Mouse (Mus musculus): Measurements from ENCODE around the gene Zfp536.

Zfp536 gene

DNA sequence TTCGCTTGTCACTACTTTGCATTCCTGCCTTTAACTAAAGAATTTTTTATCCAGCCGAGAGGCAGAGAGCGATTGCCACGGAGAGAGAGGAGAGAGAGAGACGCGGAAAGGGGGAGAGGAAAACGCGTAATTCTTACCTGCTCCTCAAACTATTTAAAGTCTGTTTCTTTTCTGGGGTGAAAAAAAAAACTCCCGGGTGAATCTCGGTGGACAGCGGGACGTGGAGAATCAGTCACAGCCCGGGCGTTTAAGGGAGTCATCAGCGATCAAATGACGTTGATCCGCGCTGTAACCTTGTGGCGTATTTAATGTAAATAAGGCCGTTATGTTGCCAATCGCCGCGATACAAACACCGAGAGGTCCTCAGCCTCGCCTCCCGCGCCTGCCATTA, at the start of gene Zfp536:
Zfp536 (minus strand) TSS at position 330 of the 391 bp plus-strand sequence.
- DNase-seq (ENCODE audit: low spot score), result no peak

DNA sequence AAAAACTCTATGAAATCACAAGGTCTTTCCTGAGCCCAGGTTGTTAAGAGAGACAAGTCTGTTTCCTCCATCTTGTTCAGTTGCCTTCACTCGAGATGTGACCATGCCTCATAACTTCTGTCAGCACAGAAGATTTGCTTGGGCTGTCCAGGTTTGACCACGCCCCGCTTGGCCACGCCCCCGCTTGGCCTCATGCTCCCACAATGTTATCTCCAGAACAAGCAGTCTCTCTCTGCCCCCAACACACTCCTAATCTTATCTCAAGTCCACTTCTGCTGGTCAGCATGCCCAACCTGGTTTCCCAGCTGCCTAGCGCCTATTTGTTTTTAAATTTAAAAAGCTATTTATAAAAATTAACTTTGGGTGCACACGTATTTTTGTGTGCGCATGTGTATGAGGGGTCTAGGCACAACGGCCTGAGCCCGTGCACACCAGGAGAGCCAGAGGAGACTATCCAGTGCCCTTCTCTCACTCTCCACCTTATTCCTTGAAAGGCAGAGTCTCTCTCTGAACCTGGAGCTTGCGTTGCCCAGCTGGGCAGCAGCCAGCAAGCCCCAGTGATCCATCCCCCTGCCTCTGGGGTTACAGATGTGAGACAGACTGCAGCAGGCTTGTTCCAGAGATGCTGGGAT, 47.3 kb upstream of the Zfp536 start:
- peak; percentile 53 for DNase-seq (ENCODE audit: low spot score)

DNA sequence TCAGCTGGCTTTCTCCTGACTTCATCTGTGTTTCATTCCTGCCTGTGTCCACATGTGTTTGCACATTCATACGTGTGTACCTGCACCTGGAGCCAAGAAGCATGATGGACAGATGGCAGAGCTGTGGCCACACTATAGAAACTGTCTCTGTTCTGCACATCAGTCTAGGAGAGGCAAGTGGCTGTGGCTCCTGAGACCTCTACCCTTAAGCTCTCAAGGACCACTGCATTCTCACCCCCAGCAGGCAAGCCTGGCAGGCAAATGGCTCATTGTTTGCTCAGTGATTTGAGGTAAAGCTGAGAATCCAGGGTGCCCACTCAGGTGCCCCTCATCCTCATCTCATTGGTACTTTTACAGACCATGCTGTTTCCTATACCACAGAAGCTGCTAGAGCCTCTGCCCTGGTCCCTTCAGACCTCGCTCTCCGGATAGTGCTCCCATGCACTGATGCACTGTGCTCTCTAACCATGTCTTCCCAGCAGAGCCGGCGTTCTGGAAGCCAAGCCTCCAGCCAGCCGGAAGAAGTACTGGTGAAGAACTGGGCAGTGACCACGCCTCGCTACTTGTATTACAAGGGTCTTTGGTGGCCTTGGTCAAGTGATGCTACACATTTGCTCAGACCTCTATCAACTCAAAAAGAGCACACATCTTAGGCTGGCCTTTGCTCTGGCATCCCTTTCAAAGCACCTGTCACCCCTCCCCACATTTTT, 45.3 kb upstream of the Zfp536 start:
- no peak for DNase-seq (ENCODE audit: low spot score)

DNA sequence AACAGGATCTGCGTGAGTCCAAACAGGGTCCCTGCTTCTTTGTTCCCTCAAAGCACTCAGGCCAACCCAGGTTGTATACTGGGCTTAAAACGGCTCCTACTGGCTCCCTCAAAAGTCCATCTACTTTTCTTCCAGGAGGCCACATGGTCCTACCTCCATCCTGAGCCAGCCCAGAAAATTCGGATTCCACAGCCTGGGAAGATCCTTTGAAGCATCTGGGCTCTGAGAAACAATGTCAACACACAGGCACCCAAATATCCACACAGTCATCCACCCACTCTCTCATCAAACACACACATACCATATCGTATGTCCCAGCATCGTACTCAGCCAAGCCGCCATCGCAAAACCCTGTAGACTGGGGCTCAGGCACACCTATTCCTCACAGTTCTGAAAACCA, 43.5 kb upstream of the Zfp536 start:
- DNase-seq (ENCODE audit: low spot score), result no peak

DNA sequence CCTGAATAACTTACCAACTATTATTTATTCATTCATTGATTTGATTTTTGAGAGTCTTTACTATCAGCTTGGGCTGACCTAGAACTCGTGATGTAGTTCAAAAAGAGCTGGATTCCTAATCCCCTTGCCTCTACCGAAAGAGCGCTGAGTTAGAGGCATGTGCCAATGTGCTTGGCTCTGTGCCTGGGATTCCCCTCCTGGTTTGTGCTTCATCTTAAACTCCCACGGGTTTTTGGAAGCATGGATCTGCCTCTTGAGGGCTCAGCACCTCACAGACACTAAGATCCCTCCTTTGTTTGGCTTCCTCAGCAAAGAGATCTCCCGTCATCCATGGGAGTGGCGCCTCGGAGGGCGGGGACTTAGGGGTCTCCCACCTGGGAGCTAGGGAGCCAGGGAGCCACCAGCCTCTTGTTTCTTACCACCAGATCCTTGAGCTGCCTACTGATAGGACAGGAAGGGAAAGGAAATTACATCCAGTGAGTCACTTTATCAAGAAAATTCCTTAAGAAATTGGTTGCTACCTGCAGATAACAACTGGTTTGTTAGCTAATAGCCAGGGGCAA, 41.5 kb upstream of the Zfp536 start:
- DNase-seq (ENCODE audit: low spot score), result no peak

DNA sequence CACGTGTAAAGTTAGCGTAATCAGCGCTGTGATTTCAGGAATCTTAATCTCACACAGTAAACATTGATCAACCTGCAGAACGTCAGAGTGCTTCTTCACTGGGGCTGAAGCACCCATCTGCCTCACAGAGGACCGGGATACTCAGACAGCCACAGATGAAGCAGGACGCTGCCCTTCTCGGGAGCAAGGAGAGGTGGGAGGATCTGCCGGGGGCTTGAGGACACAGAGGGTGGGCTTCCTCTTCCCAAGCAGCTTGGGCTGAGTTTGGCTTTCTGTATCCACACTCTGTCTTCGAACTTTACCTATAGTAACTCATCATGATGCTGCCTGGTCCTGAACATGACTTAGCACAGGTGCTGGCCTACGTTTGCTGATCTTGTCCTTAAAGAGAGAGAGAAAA, 40.2 kb upstream of the Zfp536 start:
- no peak for DNase-seq (ENCODE audit: low spot score)

DNA sequence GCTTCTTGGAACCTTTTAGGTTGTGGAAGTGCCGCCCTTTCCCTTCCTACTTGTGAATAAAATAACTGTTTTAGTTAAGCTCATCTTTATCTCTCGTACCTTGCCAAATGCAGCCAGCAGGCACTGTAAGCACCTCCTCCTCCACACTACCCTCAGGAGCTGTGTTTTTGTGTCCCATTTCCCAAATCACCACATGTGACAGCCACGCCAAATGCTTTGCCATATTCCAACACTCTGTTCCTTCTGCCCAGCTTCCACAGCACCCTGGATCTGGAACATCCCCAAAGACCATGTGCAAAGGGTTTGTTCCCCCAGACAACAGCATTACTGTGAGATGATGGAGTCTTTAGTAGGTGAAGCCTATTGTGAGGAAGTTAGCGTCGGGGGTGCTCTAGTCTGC, 36.5 kb upstream of the Zfp536 start:
- no peak for DNase-seq (ENCODE audit: low spot score)

DNA sequence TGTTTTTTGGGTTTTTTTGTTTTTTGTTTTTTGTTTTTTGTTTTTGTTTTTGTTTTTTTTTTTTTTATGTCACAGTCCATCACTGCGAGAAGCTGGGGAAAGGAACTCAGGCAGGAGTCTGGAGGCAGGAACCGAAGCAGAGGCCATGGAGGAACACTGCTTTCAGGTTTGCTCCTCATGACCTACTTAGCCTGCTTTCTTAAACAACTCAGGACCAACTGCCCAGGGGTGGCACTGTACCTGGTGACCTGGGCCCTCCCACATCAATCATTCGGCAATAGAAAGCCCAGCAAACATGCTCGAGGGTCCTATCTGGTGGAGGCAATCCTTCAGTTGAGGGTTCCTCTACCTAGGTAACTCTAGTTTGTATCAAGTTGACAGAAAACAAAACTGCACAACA, 35.6 kb upstream of the Zfp536 start:
- no peak for DNase-seq (ENCODE audit: low spot score)

DNA sequence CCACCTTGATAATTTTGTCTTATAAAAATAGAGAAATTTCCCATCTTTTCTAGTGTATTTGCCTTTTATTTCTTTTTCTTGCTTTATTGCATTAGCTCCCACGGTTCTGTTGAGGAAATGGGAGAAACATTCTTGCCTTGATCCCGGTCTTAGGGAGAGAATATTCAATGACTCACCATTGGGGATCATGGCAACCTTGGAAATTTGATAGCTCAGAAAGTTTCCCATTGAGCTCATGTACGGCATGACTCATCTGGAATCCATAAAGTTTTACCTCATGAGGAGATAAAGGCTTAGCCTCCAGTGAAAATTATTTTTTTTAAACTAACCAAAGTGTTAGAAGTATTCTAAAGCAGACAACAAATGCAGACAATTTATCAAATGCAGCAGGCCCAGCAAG, 27.7 kb upstream of the Zfp536 start:
- no peak for DNase-seq (ENCODE audit: low spot score)

DNA sequence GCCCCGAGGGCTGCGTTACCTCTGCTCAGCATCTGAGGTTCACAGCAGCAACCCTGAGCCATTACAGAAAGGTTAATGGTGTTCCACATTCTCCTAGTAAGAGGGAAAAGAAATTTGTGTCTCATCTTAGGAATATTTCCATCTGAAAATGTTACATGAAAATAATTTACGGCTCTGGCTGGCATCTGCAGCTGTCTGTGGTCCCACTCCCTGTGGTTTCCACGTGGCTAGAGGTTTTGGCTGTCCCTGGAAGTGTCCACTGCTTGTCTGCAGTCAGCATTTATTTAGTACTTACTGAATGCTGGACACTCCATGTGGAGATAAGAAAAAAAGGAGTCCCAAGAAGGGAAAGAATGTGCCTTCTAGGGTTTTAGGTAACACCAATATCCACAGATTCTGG, 15.3 kb upstream of the Zfp536 start:
- DNase-seq (ENCODE audit: low spot score), result no peak

DNA sequence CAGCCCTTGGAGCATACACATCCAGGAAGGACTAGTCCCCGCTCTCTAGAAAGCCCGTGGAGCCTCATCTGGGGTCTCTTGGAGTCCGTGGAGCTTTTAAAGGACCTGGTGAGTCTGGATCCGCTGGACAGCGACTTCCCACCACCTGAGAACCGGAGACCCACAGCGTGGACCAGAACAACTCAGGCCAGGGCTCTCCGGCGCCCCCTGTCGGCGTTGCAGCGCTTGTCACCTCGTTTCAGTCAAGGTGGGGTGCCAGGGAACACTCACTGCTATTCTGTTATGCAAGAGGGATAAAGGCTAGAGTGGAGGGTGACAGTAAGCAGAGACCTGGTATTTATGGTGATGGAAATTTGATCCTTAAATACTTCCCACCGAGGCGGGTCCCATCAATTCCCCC, 2.1 kb upstream of the Zfp536 start:
- no peak for DNase-seq (ENCODE audit: low spot score)

DNA sequence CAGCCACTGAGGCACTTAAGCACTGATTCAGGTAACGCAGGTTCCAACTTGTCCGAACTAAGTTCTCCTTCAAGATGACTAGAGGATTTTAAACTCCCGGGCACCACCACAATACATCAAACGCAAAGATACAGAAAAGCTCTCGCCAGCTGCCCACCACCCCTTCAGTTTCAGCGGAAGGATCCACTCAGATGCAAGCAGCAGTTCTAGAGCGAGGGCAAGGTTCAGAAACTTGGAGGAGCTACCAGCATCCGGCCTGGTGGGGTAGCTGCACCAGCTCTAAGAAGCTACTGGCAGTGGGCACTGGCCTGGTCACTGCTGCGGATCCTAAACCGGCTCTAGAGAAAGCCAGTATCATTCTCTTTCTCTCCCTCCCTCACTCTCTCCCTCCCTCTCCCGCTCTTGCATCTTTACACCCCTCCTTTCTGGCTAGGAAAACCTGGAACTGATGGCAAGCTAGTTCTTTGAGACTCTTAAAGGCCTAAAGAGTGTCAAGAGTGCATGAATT, 1.1 kb upstream of the Zfp536 start:
- DNase-seq (ENCODE audit: low spot score), result no peak

DNA sequence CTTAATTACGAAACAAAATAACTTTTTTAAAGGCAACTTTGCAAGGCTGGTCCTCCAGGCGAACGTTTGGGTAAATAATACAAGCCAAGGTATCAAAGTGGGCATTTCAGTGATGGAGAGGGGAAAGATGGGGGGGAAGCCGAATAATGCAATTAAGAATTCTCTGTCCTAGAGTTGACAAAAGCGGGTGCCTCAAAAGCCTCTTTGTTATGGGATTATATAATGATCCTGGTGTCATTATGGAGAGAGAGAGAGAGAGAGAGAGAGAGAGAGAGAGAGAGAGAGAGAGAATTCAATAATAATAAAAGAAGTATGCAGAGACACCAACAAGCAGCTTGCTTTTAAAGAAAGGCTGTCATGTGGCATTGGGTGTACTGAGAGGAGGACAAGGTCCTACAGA, 465 bp upstream of the Zfp536 start:
- DNase-seq (ENCODE audit: low spot score), result no peak

DNA sequence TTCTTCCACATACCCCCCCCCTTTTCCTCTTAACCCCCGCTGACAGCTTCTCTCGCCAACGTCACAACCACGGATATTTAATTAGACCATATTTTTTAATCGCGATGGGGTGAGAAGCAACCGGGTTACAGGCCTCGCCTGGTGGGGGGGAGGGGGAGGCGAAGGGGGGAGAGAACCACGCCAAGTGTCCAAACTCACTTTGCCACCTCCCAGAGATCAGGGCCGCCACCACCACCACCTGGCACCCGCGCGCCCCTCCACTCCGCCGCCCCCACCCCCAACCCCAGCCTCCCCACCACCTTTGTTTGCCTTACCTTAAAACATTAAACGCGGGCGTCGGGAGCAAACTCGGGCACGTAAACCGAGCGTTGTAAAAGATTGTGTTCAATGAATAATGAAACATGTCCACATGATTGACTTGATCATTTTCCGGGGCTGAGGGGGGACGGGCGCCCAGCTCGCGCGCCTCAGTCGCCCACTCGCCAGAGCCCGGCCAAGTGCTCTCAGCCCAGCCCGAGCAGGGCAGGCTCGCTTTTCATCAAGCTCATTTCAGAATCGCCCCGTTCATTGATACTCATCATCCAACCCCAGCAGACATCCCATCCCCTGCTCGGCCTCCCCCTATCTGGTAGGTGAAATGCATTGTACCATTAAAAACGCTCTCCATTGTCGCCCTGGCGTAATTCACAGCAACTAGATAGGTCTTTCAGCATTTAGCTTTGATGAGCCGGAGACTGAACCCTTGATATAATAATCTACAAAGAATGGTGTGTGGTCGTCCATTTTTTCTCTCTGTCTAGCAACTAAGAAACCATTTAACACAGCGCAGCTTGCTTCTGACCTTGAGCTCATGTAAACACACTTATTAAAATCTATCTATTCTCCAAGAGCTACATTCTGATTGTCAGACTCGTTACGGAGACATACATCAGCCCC, 797 bp downstream of the Zfp536 start:
- no peak for DNase-seq (ENCODE audit: low spot score)

DNA sequence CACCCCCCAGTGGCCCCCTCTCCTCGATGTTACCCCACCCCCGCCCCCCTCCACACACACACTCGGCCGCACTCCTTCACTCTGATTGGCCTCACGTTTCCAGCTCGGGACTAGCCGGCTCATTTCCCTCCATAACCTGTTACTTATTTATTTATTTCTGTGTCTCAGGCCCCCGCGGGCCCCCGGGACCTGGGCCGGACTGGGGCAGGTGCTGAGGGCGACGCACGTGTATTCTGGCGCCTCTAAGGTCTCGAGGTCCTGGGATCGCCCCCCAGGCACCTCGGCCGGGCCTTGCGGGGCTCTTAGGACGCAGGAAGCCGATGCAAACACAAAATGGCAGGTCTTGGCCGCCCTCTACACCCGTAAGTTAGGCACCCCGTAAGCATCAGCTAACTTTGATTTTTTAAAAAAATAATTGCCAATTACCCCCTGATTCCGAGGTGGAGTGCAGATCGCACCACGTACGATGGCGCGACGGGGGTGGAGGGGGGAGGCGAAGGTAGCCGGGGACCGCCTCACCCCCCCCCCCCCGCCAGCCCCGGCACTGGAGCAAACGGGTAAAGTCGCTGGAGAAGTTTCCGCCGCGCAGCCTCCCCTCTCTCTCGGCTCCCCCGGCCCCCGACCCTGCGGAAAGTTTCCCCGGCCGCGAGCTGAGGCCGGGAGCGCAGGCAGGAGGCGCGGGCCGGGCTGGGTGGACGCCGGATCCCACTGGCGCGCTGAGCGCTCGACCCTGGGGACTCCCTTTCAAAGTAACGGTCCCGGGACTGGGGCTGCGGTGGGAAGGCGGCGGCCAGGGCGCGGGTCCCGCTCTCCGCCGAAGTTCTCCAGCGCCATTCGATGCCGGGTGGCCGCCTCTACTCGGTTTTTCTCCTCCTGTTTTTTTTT, 1.7 kb downstream of the Zfp536 start:
- peak; percentile 40 for DNase-seq (ENCODE audit: low spot score)

DNA sequence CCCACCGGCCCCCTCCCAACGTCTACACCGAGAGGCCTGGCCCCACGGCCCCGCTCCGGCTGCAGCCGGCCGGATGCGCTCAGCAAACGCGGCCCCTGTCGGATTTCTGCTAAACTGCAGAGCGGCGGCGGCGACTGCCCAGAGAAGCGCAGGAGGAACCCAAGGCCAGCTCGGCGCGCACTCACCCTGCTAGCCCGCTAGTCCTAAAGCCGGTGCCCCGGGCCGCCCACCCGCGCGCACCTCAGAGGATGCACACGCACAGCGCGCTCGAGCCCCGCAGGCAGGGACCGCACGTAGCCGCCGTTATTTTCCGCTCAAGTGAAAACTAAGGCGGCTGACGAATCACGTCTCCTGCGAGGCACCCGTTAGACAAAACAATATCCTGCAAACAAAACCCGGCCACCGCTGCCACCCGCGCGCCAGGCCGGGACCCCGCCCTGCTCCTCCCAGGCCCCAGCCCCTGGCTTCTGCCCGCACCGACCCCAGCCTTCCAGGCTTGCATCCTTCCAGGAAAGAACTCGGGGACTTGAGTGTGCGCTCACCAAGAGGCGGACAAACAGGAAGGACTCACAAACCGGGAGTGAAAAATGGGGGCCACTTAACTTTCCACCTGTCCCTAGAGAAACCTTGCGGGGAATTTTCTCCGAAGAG, 2.9 kb downstream of the Zfp536 start:
- peak; percentile 57 for DNase-seq (ENCODE audit: low spot score)

DNA sequence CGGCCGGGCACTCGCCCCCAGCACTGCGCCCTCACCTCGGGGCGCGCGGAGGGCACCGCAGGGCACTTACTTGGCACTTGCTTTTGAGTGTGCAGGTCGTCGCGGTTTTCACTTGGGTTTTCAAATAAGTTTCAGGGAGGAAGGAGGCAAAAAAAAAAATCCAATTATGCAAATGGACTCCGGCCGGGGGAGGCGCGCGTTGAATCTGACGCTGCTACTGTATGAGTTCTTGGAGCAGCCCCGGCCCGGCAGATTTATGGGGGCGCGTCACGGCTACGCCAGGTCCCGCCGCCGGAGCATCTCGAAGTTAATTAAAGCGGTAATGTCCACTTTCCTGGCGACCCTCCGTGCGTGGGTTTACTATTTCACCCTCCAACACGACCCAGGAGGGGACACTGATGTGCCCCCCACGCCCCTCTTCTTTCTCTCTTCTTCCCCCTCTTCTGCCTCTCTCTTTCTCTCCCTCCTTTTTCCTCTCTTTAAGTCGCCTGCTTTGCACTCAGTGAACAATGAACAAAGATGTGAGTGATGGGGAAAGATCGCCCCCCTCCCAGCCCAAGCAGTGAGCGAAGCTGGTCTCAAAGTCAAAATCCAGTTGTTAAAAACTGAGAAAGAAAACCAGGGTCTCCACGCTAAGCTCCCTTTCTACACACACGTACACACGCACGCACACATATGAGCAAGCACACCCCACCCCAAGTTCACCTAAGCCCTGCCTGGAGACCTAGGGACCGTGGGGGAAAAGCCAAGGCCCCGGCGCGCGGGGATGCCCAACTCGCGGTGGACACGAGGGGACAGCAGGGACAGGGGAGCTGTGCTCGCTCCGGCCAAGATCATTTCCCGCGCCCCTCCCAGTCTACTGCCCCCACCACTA, 3.7 kb downstream of the Zfp536 start:
- DNase-seq (ENCODE audit: low spot score), result no peak

DNA sequence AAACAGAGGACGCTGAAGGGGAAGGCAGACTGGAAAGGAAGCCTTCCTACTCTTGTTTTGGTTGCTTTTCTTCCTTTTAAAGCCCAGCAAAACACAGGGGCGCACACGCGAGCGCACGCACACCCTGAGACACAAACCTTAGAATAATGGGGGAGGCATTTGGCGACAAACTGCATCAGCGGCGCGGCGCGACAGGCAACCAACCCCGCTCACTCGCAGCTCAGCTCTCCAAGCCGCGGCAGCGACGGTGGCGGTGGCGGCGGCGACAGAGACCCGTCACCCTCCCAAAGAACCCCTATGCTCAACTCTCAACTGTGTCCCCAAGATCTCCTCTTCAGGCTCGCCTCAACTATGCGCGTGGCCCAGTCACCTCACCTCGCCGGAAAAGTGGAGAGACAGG, 4.4 kb downstream of the Zfp536 start:
- DNase-seq (ENCODE audit: low spot score), result no peak

DNA sequence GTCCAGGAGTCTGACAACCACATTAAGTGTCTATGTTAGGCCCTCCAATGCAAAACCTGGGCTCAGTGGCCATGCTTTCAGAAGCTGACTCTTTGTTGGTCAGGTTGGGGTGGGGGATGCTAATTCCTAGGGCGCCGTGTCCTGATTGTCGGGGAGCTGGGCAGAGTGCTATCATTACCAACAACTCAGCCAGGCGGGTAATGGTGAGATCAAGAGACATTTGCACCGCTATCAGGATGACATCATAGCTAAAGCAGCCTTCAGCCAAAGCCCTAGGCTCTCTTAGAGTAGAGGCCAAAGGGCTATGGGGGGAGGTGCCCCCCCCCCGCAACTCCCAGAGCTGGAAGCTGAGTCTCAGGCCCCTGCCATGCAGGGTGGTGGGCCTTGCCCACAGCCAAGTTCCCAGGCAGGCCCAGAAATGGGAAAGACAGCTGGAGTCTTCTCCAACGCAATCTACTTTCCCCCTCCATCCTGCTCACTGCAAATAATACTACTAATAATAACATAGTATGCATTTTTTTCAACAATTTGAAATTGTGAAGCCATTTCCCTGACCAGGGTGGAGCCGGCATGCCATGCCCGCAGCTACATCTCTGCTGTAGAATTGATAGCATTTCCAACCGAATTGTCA, 5.0 kb downstream of the Zfp536 start:
- no peak for DNase-seq (ENCODE audit: low spot score)
